Mouse (Mus musculus) megakaryocyte progenitor cell, adult 5-6 weeks (primary cell): ENCODE measurements at regions not wholly inside any gene's neighbourhood (a gene's known extent, or its start where the extent isn't known, plus 50 kb on each side); places are given as distances from the start of the nearest gene placed in this dataset.

Experiments
- ATAC-seq: replicated peaks from 2 replicates; pipeline ENCODE4 v1.8.0; 2016; ENCODE audit warnings: mild to moderate bottlenecking, moderate TSS enrichment, inconsistent platforms; ENCODE audit not compliant: poor library complexity

- ATAC-seq, result peak; percentile 49
These were observed 51.8 kb upstream of the St6galnac3 start for GRCm38 (mm10) chr3:153776738-153777137.

- no peak for ATAC-seq
These were observed 53.4 kb upstream of the St6galnac3 start for GRCm38 (mm10) chr3:153778386-153778785.

GRCm38 (mm10) chr3:153782467-153782866 lies 57.5 kb upstream of the St6galnac3 start:
- no peak for ATAC-seq

- ATAC-seq, result no peak
These were observed 58.3 kb upstream of the St6galnac3 start for GRCm38 (mm10) chr3:153783294-153783741.

- ATAC-seq, result peak; percentile 37; the same call in 1 of the 2 replicates
These were observed 59.1 kb upstream of the St6galnac3 start for GRCm38 (mm10) chr3:153783928-153784570.

GRCm38 (mm10) chr3:153790455-153790856 lies 53.6 kb upstream of the Asb17 start:
- peak; percentile 21 for ATAC-seq

- ATAC-seq, result peak; percentile 44
These were observed 53.0 kb upstream of the Asb17 start for GRCm38 (mm10) chr3:153790883-153791609.

- ATAC-seq, result peak; percentile 76
These were observed 52.2 kb upstream of the Asb17 start for GRCm38 (mm10) chr3:153791610-153792363.

GRCm38 (mm10) chr3:153792364-153792703 lies 51.7 kb upstream of the Asb17 start:
- ATAC-seq, result no peak
